Mouse (Mus musculus) midbrain, embryonic 15.5 days (tissue): ENCODE data around the gene Rubcn. TPM values are rescaled to one million over a fixed set of nuclear protein-coding genes. Genes with fewer than 3 reads are reported as not detected.
"Not testable (repeated sequence)": the region's sequence is repeated elsewhere in the genome, so short reads cannot be mapped to it uniquely, and the experiment has no call there.

Experiments
- ATAC-seq: fragments of 200-750 bp; cut with Nextera tagmentation; replicated peaks from 2 replicates; pipeline ENCODE4 v1.8.0; 2017; ENCODE audit warnings: moderate TSS enrichment
- H3K27ac ChIP-seq: fragments of 300-500 bp; sonication (generic); 2 replicates; pipeline ENCODE4 v1.5.1; 2015; ENCODE audit warnings: mild to moderate bottlenecking, inconsistent platforms
- H3K27me3 ChIP-seq: fragments of 300-500 bp; sonication (generic); replicated peaks from 2 replicates; pipeline ENCODE4 v1.6.1; 2015; ENCODE audit warnings: inconsistent platforms
- H3K36me3 ChIP-seq: fragments of 300-500 bp; sonication (generic); replicated peaks from 2 replicates; pipeline ENCODE4 v1.6.1; 2015; ENCODE audit warnings: inconsistent platforms
- H3K4me1 ChIP-seq: fragments of 300-500 bp; sonication (generic); 2 replicates; pipeline ENCODE4 v1.6.1; 2015; ENCODE audit warnings: inconsistent platforms
- H3K4me2 ChIP-seq: fragments of 300-500 bp; sonication (generic); 2 replicates; pipeline ENCODE4 v1.6.1; 2015; ENCODE audit warnings: inconsistent platforms, mild to moderate bottlenecking, moderate library complexity
- H3K4me3 ChIP-seq: fragments of 300-500 bp; sonication (generic); 2 replicates; pipeline ENCODE4 v1.5.1; 2015; ENCODE audit warnings: mild to moderate bottlenecking, inconsistent platforms
- H3K9ac ChIP-seq: fragments of 300-500 bp; sonication (generic); 2 replicates; pipeline ENCODE4 v1.6.1; 2015; ENCODE audit warnings: mild to moderate bottlenecking, inconsistent platforms
- H3K9me3 ChIP-seq: fragments of 300-500 bp; sonication (generic); 2 replicates; pipeline ENCODE4 v1.6.1; 2016; ENCODE audit warnings: inconsistent platforms
- WGBS: fragments of 180-500 bp; shearing (Covaris S2); methylation state at CpG from one replicate; pipeline ENCODE4 v1.1.7; 2015; ENCODE audit warnings: mixed read lengths; 5-methylcytosine and 5-hydroxymethylcytosine counted together
- polyA plus RNA-seq: library from polyadenylated mRNA; unstranded; fragments of >200 nt; fragmentation: Nextera tagmentation; extraction: Ambion mirVana; gene quantifications from 2 replicates; pipeline ENCODE4 v1.2.1, GENCODE M21; 2015

Rubcn gene
- polyA plus RNA-seq, 1 experiment from 2014 or later = 38.0 TPM

GRCm38 (mm10) chr16:32889881-32890280 is 12.3 kb upstream of the Rubcn start:
- no peak for ATAC-seq
- Histone ChIP-seq H3K36me3 (peaks cover 19% of the 10 kb centered on the region), H3K4me2 (no peak overlapping the region), H3K27ac (no peak overlapping the region), H3K9ac (no peak overlapping the region), H3K9me3 (no peaks in the 10 kb centered on the region), H3K4me1 (no peaks in the 10 kb centered on the region), H3K4me3 (no peak overlapping the region), H3K27me3 (no peaks in the 10 kb centered on the region)
- 65% methylated on average over 2 of the region's 2 CpGs for WGBS

DNA sequence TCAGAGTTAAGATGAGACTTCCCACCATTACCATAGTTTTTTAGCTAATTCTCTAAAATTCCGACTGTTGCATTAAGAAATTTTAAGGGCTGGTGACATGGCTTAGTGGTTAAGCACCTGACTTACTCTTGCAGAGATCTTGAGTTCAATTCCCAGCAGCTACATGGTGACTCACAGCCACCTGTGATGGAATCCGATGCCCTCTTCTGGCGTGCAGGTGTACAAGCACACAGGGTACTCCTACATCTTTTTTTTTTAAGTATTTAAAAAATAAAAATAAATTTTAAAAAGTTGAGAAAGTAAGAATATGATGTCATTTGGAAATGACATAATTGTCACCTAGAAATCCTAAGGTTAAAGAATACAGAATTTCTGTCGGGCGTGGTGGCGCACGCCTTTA is 10.4 kb upstream of the Rubcn start:
- H3K9ac ChIP-seq = no peak overlapping the region
- H3K4me3 ChIP-seq = no peak overlapping the region
- no peak overlapping the region for H3K27ac ChIP-seq
- no peaks in the 10 kb centered on the region for H3K9me3 ChIP-seq
- H3K27me3 ChIP-seq = no peaks in the 10 kb centered on the region
- 91% methylated on average over 7 of the region's 7 CpGs for WGBS
- no peak for ATAC-seq
- no peaks in the 10 kb centered on the region for H3K4me1 ChIP-seq
- no peak overlapping the region for H3K4me2 ChIP-seq
- H3K36me3 ChIP-seq = peaks cover 19% of the 10 kb centered on the region; the same call in 1 of the 2 replicates

GRCm38 (mm10) chr16:32881538-32881937 is 4.0 kb upstream of the Rubcn start:
- Histone ChIP-seq H3K4me3 (no peak overlapping the region), H3K4me2 (no peak overlapping the region), H3K9me3 (no peaks in the 10 kb centered on the region), H3K36me3 (no peaks in the 10 kb centered on the region), H3K4me1 (peaks cover 27% of the 10 kb centered on the region), H3K27ac (no peak overlapping the region), H3K27me3 (no peaks in the 10 kb centered on the region), H3K9ac (no peak overlapping the region)
- WGBS = 83% methylated on average over 7 of the region's 7 CpGs
- ATAC-seq = no peak

GRCm38 (mm10) chr16:32878972-32879926 is 1.7 kb upstream of the Rubcn start:
- Histone ChIP-seq H3K4me3 (peak overlapping the region; percentile 76), H3K4me1 (peaks cover 27% of the 10 kb centered on the region), H3K9me3 (no peaks in the 10 kb centered on the region), H3K4me2 (peak overlapping the region; percentile 86), H3K36me3 (no peaks in the 10 kb centered on the region), H3K27me3 (no peaks in the 10 kb centered on the region), H3K9ac (0 out of 2 replicates have a peak overlapping the region, but pooled peaks have one; percentile 83), H3K27ac (no peak overlapping the region)
- no peak for ATAC-seq
- 83% methylated on average over 14 of the region's 14 CpGs for WGBS

- peak overlapping the region; percentile 92 for H3K27ac ChIP-seq
- peak overlapping the region; percentile 86 for H3K4me2 ChIP-seq
- peak; percentile 65 for ATAC-seq
- no peaks in the 10 kb centered on the region for H3K9me3 ChIP-seq
- 1% methylated on average over 34 of the region's 34 CpGs for WGBS
- H3K27me3 ChIP-seq = no peaks in the 10 kb centered on the region
- peaks cover 27% of the 10 kb centered on the region for H3K4me1 ChIP-seq
- no peaks in the 10 kb centered on the region for H3K36me3 ChIP-seq
- peak overlapping the region; percentile 83 for H3K9ac ChIP-seq
- H3K4me3 ChIP-seq = peak overlapping the region; percentile 76
Observed at GRCm38 (mm10) chr16:32878157-32878598, 612 bp upstream of the Rubcn start.

DNA sequence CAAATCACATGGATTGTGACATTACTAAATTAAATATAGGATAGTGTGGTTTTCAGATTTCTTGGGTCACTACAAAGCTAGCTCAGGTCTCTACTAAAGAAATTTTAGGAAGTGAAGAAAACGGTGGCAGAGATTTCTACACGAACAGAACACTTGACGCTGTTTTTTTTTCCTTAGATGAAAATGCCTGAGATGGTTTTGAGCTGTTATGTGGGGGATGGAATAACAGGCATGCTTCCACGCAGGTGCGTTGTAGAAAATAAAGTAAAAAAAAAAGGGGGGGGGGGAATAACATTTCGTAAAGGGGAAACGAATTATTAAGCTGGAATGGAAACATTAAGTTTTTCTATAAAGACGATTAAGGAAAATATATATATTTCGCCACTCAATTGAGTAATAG is 735 bp downstream of the Rubcn start:
- 0 out of 2 replicates have a peak overlapping the region, but pooled peaks have one; percentile 92 for H3K27ac ChIP-seq
- no peaks in the 10 kb centered on the region for H3K9me3 ChIP-seq
- peak overlapping the region; percentile 76 for H3K4me3 ChIP-seq
- H3K4me1 ChIP-seq = peaks cover 27% of the 10 kb centered on the region
- ATAC-seq = no peak
- 38% methylated on average over 9 of the region's 9 CpGs for WGBS
- H3K27me3 ChIP-seq = no peaks in the 10 kb centered on the region
- no peaks in the 10 kb centered on the region for H3K36me3 ChIP-seq
- H3K9ac ChIP-seq = peak overlapping the region; percentile 94; the same call in 1 of the 2 replicates
- H3K4me2 ChIP-seq = peak overlapping the region; percentile 86

- no peak overlapping the region for H3K9ac ChIP-seq
- 95% methylated on average over 3 of the region's 3 CpGs for WGBS
- H3K9me3 ChIP-seq = no peaks in the 10 kb centered on the region
- H3K27ac ChIP-seq = no peak overlapping the region
- H3K4me2 ChIP-seq = no peak overlapping the region
- H3K4me3 ChIP-seq = no peak overlapping the region
- H3K27me3 ChIP-seq = no peaks in the 10 kb centered on the region
- H3K4me1 ChIP-seq = peaks cover 27% of the 10 kb centered on the region
- H3K36me3 ChIP-seq = no peaks in the 10 kb centered on the region
- no peak for ATAC-seq
Observed at GRCm38 (mm10) chr16:32875847-32876246, 1.7 kb downstream of the Rubcn start.

DNA sequence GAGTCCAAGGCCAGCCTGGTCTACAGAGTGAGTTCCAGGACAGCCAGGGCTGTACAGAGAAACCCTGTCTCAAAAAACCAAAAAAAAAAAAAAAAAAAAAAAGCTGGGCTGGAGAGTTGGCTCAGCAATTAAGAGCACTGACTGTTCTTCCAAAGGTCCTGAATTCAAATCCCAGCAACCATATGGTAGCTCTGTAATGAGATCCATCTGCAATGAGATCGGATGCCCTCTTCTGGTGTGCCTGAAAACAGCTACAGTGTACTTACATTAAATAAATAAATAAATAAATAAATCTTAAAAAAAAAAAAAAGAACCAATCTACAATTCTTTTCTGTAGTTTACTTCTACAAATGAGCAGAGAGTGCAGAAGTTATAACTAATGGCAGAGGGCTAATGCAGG is 2.3 kb downstream of the Rubcn start:
- H3K36me3 ChIP-seq, H3K27me3 ChIP-seq, H3K9ac ChIP-seq, H3K4me2 ChIP-seq, H3K9me3 ChIP-seq, H3K27ac ChIP-seq, H3K4me3 ChIP-seq, ATAC-seq: not testable (repeated sequence)
- H3K4me1 ChIP-seq = peaks cover 22% of the 10 kb centered on the region
- WGBS = 67% methylated on average over 1 of the region's 1 CpGs

DNA sequence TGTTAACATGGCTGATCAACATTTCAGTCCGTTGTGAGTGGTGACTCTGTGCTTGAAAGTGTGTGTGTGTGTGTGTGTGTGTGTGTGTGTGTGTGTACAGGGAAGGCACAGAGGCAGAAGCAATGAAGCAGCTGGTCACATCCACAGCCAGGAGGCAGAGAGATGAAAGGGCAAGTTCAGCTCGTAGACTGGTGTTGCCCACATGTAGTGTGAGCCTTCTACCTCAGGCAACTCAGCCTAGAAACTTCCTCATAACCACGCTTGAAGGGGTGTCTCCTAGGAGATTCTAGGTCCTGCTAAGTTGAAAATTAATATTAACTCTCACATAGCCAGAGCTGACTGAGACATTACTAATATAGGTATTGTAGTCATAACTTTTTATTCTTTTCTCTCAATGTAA is 4.2 kb downstream of the Rubcn start:
- 65% methylated on average over 3 of the region's 3 CpGs for WGBS
- Histone ChIP-seq H3K36me3 (no peaks in the 10 kb centered on the region), H3K27me3 (no peaks in the 10 kb centered on the region), H3K27ac (no peak overlapping the region), H3K4me1 (peaks cover 10% of the 10 kb centered on the region), H3K4me3 (no peak overlapping the region), H3K9me3 (no peaks in the 10 kb centered on the region), H3K4me2 (no peak overlapping the region), H3K9ac (no peak overlapping the region)
- no peak for ATAC-seq

DNA sequence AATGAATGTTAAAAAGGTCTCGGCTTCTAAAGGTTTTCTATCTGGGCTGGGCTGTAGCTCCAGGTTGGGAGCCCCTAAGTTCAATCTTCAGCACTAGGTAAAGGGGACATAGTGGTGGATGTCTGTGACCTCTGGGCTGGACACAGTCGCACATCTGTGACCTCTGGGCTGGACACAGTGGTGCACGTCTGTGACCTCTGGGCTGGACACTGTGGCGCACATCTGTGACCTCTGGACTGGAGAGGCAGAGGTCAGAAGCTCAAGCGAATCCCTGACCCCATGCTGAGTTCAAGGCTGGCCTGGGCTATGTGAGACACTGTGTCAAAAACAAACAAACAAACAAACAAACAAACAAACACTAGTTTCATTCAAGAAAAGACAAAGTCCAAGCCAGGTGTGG is 7.3 kb downstream of the Rubcn start:
- no peaks in the 10 kb centered on the region for H3K36me3 ChIP-seq
- H3K9ac ChIP-seq = no peak overlapping the region
- H3K4me2 ChIP-seq = no peak overlapping the region
- no peak overlapping the region for H3K27ac ChIP-seq
- H3K9me3 ChIP-seq = no peaks in the 10 kb centered on the region
- no peaks in the 10 kb centered on the region for H3K27me3 ChIP-seq
- no peak for ATAC-seq
- H3K4me1 ChIP-seq = peaks cover 26% of the 10 kb centered on the region
- H3K4me3 ChIP-seq = no peak overlapping the region
- 65% methylated on average over 5 of the region's 5 CpGs for WGBS

GRCm38 (mm10) chr16:32867919-32868552 is 9.5 kb downstream of the Rubcn start:
- H3K4me1 ChIP-seq = peaks cover 28% of the 10 kb centered on the region
- peak overlapping the region; percentile 92 for H3K4me3 ChIP-seq
- whole genome bisulfite sequencing = 0% methylated on average over 35 of the region's 35 CpGs
- peak overlapping the region; percentile 94 for H3K9ac ChIP-seq
- no peaks in the 10 kb centered on the region for H3K9me3 ChIP-seq
- peak overlapping the region; percentile 79 for H3K4me2 ChIP-seq
- ATAC-seq = peak; percentile 100
- no peaks in the 10 kb centered on the region for H3K36me3 ChIP-seq
- no peaks in the 10 kb centered on the region for H3K27me3 ChIP-seq
- peak overlapping the region; percentile 90 for H3K27ac ChIP-seq

DNA sequence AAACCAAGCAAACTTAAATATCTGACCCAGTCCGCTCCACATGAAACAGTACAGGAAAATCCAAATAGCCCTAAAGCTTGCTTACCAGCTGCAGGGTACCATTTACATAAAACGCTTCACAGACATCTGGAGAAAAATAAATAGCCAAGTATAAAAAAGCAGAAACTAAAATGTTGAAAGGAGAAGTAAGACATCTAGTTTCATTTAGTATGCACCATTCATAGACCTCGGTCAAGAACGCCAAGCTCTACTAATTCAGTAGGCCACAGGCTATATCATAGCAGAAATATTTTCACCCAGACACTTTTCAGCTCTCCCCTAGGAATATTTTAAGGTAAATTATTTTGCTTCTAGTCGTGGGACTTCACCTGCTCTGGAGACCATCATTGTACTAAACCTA is 10.9 kb downstream of the Rubcn start:
- Histone ChIP-seq H3K9ac (peak overlapping the region; percentile 94; the same call in 1 of the 2 replicates), H3K9me3 (no peaks in the 10 kb centered on the region), H3K4me1 (peaks cover 28% of the 10 kb centered on the region), H3K27ac (no peak overlapping the region), H3K4me3 (peak overlapping the region; percentile 92; the same call in 1 of the 2 replicates), H3K36me3 (no peaks in the 10 kb centered on the region), H3K4me2 (peak overlapping the region; percentile 79), H3K27me3 (no peaks in the 10 kb centered on the region)
- no peak for ATAC-seq
- WGBS = 86% methylated on average over 5 of the region's 5 CpGs
